Mouse (Mus musculus) thymus, postnatal 36 days (tissue): ENCODE results near the gene Rnf216.
A peak's percentile ranks its signal among the peaks of the same experiment; 100 is the strongest.

Source experiments
- DNase-seq, 2 experiments: peaks; one replicate each; pipeline ENCODE4 v3.0.0; 2022; ENCODE audit warnings: mixed read lengths in 2 of 2

Gene Rnf216

GRCm38 (mm10) chr5:143052677-143053076 lies 60.1 kb downstream of the Rnf216 start:
- DNase-seq: no peak

- DNase-seq: no peak
Measured at GRCm38 (mm10) chr5:143051851-143052250, 60.9 kb downstream of the Rnf216 start.

GRCm38 (mm10) chr5:143050273-143050672 lies 62.5 kb downstream of the Rnf216 start:
- DNase-seq: no peak

GRCm38 (mm10) chr5:143049746-143050145 lies 63.0 kb downstream of the Rnf216 start:
- no peak for DNase-seq

- DNase-seq: no peak
Measured at GRCm38 (mm10) chr5:143049013-143049385, 63.8 kb downstream of the Rnf216 start.

DNA sequence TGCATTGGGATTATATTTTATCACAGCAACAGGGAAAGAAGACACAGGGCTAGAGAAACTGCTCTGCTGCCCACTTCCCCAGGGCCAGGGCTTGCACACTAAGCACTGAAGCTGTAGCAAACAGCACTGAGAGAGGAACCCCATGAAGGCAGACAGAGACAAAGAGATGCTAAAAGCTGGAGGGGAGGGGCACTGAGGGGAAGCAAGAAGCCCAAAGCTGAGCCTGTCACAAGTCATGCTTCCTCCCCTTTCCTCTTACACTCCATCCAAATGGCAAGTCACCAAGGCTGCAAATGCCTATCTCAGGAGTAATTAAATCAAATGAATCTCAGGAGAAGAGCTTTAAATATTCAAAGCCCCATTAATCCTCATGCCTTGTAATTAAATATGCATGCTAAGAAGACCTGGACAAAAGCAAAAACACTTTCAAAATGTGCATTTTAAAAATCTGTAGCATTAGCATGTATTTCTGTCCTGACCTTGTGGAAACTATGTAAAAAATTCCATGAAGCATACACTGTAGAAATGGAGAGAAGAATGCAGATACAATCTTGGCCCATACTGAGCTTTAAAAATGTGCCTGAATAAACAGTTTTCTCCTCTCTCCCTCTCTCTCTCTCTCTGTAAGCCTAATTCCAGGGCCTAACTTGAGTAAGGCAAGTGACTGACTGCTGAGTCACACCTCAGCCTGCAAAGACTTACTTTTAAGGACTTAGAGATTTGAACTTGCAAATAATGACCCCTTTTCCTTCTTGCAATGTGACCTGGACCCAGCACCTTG lies 64.4 kb downstream of the Rnf216 start:
- DNase-seq: no peak

- no peak for DNase-seq
Measured at GRCm38 (mm10) chr5:143047586-143047985, 65.2 kb downstream of the Rnf216 start.

GRCm38 (mm10) chr5:143043902-143044301 lies 68.9 kb downstream of the Rnf216 start:
- DNase-seq: no peak

GRCm38 (mm10) chr5:143043285-143043684 lies 69.5 kb downstream of the Rnf216 start:
- DNase-seq: peak; percentile 8

GRCm38 (mm10) chr5:143038794-143039193 lies 74.0 kb downstream of the Rnf216 start:
- no peak for DNase-seq

DNA sequence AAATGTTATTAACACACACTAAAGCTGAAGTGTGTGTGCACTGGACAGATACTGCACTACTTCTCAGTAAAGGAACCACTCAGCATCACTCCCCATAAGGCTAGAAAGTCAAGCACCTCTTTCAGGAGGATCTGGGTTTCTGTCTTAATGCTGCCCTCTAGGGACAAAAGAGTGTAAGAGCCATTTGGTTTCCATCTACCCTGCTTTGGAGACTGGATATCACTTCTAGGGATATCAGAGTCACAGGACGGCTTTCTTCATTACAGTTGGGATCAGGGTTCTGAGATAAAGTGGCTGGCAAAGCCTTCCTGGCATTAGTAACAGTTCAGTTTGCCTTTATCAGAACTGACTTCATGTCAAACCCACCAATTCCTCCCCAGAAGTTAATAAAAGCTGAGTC lies 75.6 kb downstream of the Rnf216 start:
- no peak for DNase-seq

DNA sequence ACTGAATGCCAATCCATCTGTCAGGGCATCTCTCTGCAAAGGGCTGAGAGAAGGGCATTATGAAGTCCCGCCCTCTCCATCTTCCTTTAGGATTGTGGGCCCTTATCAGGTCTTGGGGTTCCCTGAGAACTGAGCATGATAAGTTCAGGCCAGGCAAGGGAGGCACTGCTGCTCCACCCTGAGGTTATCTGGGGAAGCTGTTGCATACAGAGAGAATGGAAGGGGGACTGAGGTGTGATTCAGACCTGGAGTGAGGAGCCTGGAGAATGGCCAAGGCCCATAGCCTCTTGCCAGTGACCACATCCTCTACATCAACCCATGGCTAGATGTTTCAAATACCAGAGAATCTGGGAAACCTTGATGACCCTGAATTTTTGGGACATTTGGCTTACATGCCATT lies 76.7 kb downstream of the Rnf216 start:
- DNase-seq: no peak

DNA sequence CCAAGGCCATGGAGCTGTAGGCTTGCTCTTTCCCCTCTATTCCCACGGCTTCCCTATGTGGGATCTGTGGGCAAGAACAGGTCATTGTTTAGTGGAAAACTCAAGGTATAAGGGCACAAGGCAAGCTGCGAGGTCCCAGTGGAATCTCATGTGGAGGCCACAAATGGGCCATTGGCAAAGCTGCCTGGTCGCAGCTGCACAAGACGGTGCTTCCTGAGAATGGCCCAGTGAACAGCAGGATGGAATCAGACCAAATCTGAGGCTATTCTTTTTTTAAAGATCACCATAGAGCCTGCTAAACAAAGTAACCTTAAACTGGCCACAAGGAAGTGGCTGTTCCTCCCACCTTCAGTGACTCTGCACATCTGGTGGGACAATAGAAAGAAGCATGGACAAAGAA lies 77.5 kb downstream of the Rnf216 start:
- no peak for DNase-seq

GRCm38 (mm10) chr5:143034108-143034507 lies 78.7 kb downstream of the Rnf216 start:
- DNase-seq: no peak

DNA sequence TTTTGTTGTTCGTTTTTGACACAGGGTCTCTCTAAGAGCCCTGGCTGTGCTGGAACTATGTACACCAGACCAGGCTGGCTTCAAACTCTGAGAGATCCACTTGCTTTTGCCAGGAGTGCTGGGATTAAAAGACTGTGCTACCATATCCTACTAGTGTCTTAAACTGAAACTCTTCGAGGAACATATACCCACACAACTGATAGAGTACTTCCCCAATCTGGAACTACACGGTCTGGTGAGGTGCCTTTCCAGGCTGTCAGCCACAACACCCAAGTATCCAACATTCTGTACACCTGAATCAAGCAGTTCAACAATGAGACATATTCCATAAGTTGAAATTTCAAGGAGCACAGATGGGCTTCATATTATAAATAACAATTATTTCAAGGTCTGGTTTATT lies 79.5 kb downstream of the Rnf216 start:
- DNase-seq: no peak

DNA sequence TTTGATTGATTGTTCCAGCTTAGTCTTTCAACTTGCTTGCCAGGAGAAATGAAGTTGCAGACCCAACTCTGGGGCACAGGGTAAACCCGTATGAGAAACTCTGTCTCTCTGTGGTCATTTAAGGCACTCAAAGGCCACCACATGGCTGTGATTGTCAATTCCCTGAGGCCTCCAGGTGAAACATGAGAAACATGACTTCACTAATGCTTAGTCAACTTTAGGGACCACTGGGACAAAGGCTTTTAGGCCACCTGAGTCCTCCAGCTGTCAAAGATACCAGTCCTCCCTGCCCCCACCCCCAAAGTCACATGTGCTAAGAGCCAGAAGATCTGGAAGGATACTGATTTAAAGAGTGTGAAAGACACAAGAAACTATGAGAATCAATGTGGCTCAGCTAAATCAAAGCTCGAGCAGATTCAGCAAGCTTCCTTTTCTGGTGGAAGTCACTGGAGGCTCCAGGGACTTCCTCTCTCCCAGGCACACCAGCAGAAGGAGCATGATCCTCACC lies 80.1 kb downstream of the Rnf216 start:
- DNase-seq: no peak

GRCm38 (mm10) chr5:143031681-143032080 lies 81.1 kb downstream of the Rnf216 start:
- DNase-seq: no peak

- DNase-seq: no peak
Measured at GRCm38 (mm10) chr5:143031193-143031592, 81.6 kb downstream of the Rnf216 start.

GRCm38 (mm10) chr5:143023887-143024286 lies 88.9 kb downstream of the Rnf216 start:
- no peak for DNase-seq

GRCm38 (mm10) chr5:143022956-143023355 lies 89.8 kb downstream of the Rnf216 start:
- DNase-seq: no peak

DNA sequence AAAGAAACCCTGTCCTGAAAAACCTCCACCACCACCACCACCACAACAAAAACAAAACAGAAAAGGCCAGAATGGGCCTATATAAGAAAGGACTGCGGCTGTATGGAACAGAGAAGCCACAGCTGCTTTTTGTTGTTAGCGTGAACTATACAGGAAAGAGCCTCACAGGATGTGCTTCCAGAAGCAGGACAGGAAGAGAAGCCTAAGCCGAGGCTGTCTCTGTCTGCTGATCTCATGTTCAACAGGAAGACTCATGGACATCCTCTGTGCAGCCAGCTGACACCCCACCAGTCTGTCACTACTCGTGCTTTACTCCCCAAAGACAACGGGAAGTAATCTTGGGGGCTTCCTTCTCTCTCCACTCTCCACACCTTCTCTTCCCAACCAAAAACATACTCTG lies 95.4 kb downstream of the Rnf216 start:
- no peak for DNase-seq

GRCm38 (mm10) chr5:143009383-143009782 lies 103.4 kb downstream of the Rnf216 start:
- no peak for DNase-seq

GRCm38 (mm10) chr5:143000654-143001500 lies 111.9 kb downstream of the Rnf216 start:
- DNase-seq: peak in 1 of 2 experiments; percentile 17

DNA sequence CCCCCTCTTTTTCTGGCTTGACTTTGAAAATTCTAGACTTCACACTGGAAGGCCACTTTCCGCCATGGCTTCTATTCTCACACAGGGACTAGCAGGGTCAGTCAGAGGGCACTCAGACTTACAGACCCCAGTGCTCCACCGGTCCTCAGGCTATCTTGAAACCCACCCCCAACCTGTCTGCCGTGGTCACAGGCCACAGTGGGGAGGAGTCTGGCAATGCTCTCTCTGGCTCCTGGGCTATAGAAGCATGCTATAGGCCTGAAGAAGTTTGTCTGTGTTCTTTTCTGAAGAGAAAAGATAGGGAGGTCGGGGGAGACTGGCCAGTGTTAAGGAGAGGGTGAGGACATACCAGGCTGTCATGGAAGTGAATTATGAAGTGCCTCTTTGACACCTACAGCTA lies 112.7 kb downstream of the Rnf216 start:
- no peak for DNase-seq
